Mouse (Mus musculus): ENCODE measurements around the gene Mthfd2.
A peak's percentile ranks its signal among the peaks of the same experiment; 100 is the strongest.

Mthfd2 gene

GRCm38 (mm10) chr6:83268144-83269010, 57.3 kb downstream of the Mthfd2 start:
- peak; percentile 70 for DNase-seq (ENCODE audit: low read depth, low spot score)

DNA sequence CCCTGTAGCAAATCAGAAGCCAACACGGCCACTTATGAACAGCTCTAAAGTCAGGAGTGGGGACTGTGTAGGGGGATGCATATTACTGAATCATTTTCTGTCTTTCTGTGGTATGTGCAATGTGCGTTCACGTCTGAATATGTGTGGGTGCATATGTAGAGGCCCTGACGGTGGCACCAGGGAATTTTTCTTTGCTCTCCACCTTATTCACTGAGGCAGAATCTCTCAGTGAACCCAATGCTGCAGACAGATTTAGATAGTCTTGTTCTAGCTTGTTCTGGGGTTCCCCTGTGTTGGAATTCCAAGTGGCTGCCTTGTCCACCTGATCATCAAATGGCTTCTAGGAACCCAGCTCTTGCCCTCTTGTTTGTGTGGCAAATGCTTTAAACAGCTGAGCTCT, 58.1 kb downstream of the Mthfd2 start:
- DNase-seq (ENCODE audit: low read depth, low spot score) = no peak

GRCm38 (mm10) chr6:83265653-83266052, 60.1 kb downstream of the Mthfd2 start:
- no peak for DNase-seq (ENCODE audit: low read depth, low spot score)

DNA sequence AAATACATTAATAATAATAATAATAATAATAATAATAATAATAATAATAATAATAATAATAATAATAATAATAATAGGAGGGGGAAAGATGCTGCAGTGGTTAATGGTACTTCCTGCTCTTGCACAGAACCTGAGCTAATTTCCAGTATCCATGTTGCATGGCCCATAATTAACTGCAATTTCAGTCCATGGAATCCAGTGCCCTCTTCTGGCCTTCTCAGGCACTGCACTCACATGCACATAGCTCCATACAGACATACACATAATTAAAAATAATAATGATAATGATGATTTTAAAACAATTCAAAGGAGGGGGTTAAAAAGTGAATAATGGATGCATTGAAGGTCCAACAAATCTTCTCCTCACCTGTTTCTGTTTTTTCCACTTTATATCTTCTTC, 60.5 kb downstream of the Mthfd2 start:
- peak; percentile 65 for DNase-seq (ENCODE audit: low read depth, low spot score)

GRCm38 (mm10) chr6:83264516-83264915, 61.2 kb downstream of the Mthfd2 start:
- peak; percentile 43 for DNase-seq (ENCODE audit: low read depth, low spot score)

Measured in R1 (cell line).